ENCODE assay signal across 14 mouse cellular contexts in genomic region chr2:152150373-152150772, GRCm38 (mm10). TPM values are rescaled to one million over a fixed set of nuclear protein-coding genes. Genes with fewer than 3 reads are reported as not detected.
DNase-seq lines count a peak whose midpoint lies in the region; ATAC-seq and TF ChIP-seq lines count a peak whose summit lies in the region.
"Had no signal": no experiment of that assay in that cellular context is flagged by ENCODE, and none has a peak within 500 bp of the region (broad histone marks: within the 10 kb centered on the region; RNA-seq: fewer than 3 reads in every experiment).

No protein-coding gene starts in this region.

- no peak for TF ChIP-seq POLR2A in cerebellum, adult 2 months (IDR thresholded peaks at IDR 0.05; ENCODE audit: borderline replicate concordance, insufficient read depth, low read length)

- H3K27ac ChIP-seq in midbrain, embryonic 10.5 days (replicated peaks), result peak overlapping the region; percentile 38; the same call in 1 of the 2 replicates
- no peak overlapping the region for H3K27ac ChIP-seq in midbrain, embryonic 14.5 days (replicated peaks; ENCODE audit: low read depth, low read length)
- H3K27ac ChIP-seq in limb, embryonic 10.5 days, result peak overlapping the region; percentile 16; the same call in 1 of the 2 replicates
- no peak overlapping the region for H3K27ac ChIP-seq in cerebellum, adult 2 months (ENCODE audit: insufficient read depth, low read length)
- H3K27ac ChIP-seq: liver, embryonic 15.5 days had no signal

- no peak for TF ChIP-seq CTCF in cerebellum, adult 2 months (IDR thresholded peaks at IDR 0.05; ENCODE audit: borderline replicate concordance, insufficient read depth, low read depth, low read length)

- H3K4me3 ChIP-seq in midbrain, embryonic 10.5 days, result no peak overlapping the region
- no peak overlapping the region for H3K4me3 ChIP-seq in midbrain, embryonic 14.5 days (replicated peaks; ENCODE audit: low read depth, low read length)
- no peak overlapping the region for H3K4me3 ChIP-seq in limb, embryonic 10.5 days
- H3K4me3 ChIP-seq in cerebellum, adult 2 months (replicated peaks; ENCODE audit: insufficient read depth, low read depth, low read length), result no peak overlapping the region
- H3K4me3 ChIP-seq: liver, embryonic 15.5 days; myocyte had no signal

- H3K9ac ChIP-seq in midbrain, embryonic 14.5 days (replicated peaks; ENCODE audit: low read length), result no peak overlapping the region
- H3K9ac ChIP-seq: liver, embryonic 15.5 days had no signal

- H3K27me3 ChIP-seq in midbrain, embryonic 10.5 days (ENCODE audit: low read depth, poor library complexity, severe bottlenecking), result peaks cover 31% of the 10 kb centered on the region
- H3K27me3 ChIP-seq in midbrain, embryonic 14.5 days (ENCODE audit: control insufficient read depth, insufficient read depth, low read length), result no peaks in the 10 kb centered on the region
- H3K27me3 ChIP-seq in limb, embryonic 10.5 days (ENCODE audit: low read depth, poor library complexity, severe bottlenecking), result peaks cover 34% of the 10 kb centered on the region
- H3K27me3 ChIP-seq in cerebellum, adult 2 months (ENCODE audit: control insufficient read depth, insufficient read depth, low read length), result no peaks in the 10 kb centered on the region

- 67% methylated on average over 6 of the region's 6 CpGs for WGBS in midbrain, embryonic 10.5 days
- WGBS in midbrain, embryonic 14.5 days, result 65% methylated on average over 6 of the region's 6 CpGs
- 75% methylated on average over 6 of the region's 6 CpGs for WGBS in limb, embryonic 10.5 days
- 73% methylated on average over 6 of the region's 6 CpGs for WGBS in cerebellum, adult 2 months

- ATAC-seq in midbrain, embryonic 14.5 days (ENCODE audit: low FRiP score, low TSS enrichment), result no peak
- ATAC-seq: hindbrain, embryonic 16.5 days had no signal

- no peaks in the 10 kb centered on the region for H3K36me3 ChIP-seq in midbrain, embryonic 10.5 days
- H3K36me3 ChIP-seq in midbrain, embryonic 14.5 days (ENCODE audit: control insufficient read depth, insufficient read depth, low read length), result no peaks in the 10 kb centered on the region
- H3K36me3 ChIP-seq in limb, embryonic 10.5 days, result peaks cover 6% of the 10 kb centered on the region
- H3K36me3 ChIP-seq: G1E; liver, embryonic 15.5 days had no signal

- no peaks in the 10 kb centered on the region for H3K9me3 ChIP-seq in midbrain, embryonic 10.5 days (replicated peaks)
- no peaks in the 10 kb centered on the region for H3K9me3 ChIP-seq in midbrain, embryonic 14.5 days (ENCODE audit: control insufficient read depth, low read length)
- H3K9me3 ChIP-seq in limb, embryonic 10.5 days (replicated peaks), result no peaks in the 10 kb centered on the region
- H3K9me3 ChIP-seq: G1E; liver, embryonic 15.5 days had no signal

- H3K4me1 ChIP-seq in midbrain, embryonic 10.5 days, result peaks cover 18% of the 10 kb centered on the region
- H3K4me1 ChIP-seq in midbrain, embryonic 14.5 days (ENCODE audit: control insufficient read depth, insufficient read depth, low read length), result no peaks in the 10 kb centered on the region
- H3K4me1 ChIP-seq in limb, embryonic 10.5 days, result peaks cover 34% of the 10 kb centered on the region
- H3K4me1 ChIP-seq in cerebellum, adult 2 months (ENCODE audit: control insufficient read depth, insufficient read depth, low read length), result no peaks in the 10 kb centered on the region
- H3K4me1 ChIP-seq: liver, embryonic 15.5 days had no signal

- H3K4me2 ChIP-seq in midbrain, embryonic 14.5 days (ENCODE audit: low read length), result no peak overlapping the region
- H3K4me2 ChIP-seq: liver, embryonic 15.5 days had no signal

- peak; percentile 56 for DNase-seq in adrenal gland, adult 2 months
- DNase-seq in adrenal gland, adult 18-20 months (ENCODE audit: low spot score in 2 of 2), result no peak
- no peak for DNase-seq in midbrain, embryonic 10.5 days (ENCODE audit: low spot score)
- DNase-seq in midbrain, embryonic 14.5 days, result no peak
- peak; percentile 67 for DNase-seq in heart, postnatal 25 days (ENCODE audit: low spot score)
- DNase-seq in limb, embryonic 10.5 days (ENCODE audit: low spot score), result no peak
- DNase-seq in cerebellum, adult 2 months, result no peak
- DNase-seq in lung, postnatal 14 days, result no peak
- DNase-seq: spleen, adult 18-20 months; thymus, adult 18-20 months had no signal

- intact Hi-C loops in heart, postnatal 25 days (cut with DNase I), result loop anchor here (1.0 kb wide), 1 partner anchor 27 kb away; no protein-coding TSS in a partner anchor

RNA-seq across cellular contexts. Expression of gene Tcf15, which starts 7.0 kb away (rescaled TPM):
- total RNA-seq in adrenal gland, adult 2 months (2021), result 1 to 10 TPM; 2.8 to 5.7 TPM
- polyA plus RNA-seq in adrenal gland, adult 2 months (2012; rRNA removed), result 19.0 and 32.0 TPM in 2 replicates
- 1 to 10 TPM; 1.9 to 4.3 TPM for total RNA-seq in adrenal gland, adult 18-20 months (2021)
- 1.9 and 3.0 TPM in 2 replicates for polyA plus RNA-seq in midbrain, embryonic 10.5 days (2016; fragmentation: Nextera tagmentation; extraction: Ambion mirVana)
- polyA plus RNA-seq in midbrain, embryonic 14.5 days (2014; fragmentation: Nextera tagmentation; extraction: Ambion mirVana), result 0.76 and 0.96 TPM in 2 replicates
- 10 to 100 TPM; 24.3 to 34.0 TPM for total RNA-seq in heart, postnatal 25 days (2021)
- polyA plus RNA-seq in limb, embryonic 10.5 days (2016; fragmentation: Nextera tagmentation; extraction: Ambion mirVana), result 27.3 and 29.8 TPM in 2 replicates
- polyA plus RNA-seq in cerebellum, adult 2 months (2012; rRNA removed), result 2.6 TPM in 2 replicates
- total RNA-seq: G1E had no signal
- polyA plus RNA-seq: G1E, myocyte had no signal

RNA-seq across cellular contexts. Expression of gene Srxn1, which starts 45.1 kb away (rescaled TPM):
- 100 to 1,000 TPM; 188 to 772 TPM for total RNA-seq in adrenal gland, adult 2 months (2021)
- 315 and 608 TPM in 2 replicates for polyA plus RNA-seq in adrenal gland, adult 2 months (2012; rRNA removed)
- 100 to 1,000 TPM; 547 to 673 TPM for total RNA-seq in adrenal gland, adult 18-20 months (2021)
- 14.8 and 18.5 TPM in 2 replicates for polyA plus RNA-seq in midbrain, embryonic 10.5 days (2016; fragmentation: Nextera tagmentation; extraction: Ambion mirVana)
- 11.5 and 17.4 TPM in 2 replicates for polyA plus RNA-seq in midbrain, embryonic 14.5 days (2014; fragmentation: Nextera tagmentation; extraction: Ambion mirVana)
- total RNA-seq in heart, postnatal 25 days (2021), result 10 to 100 TPM; 14.8 to 15.2 TPM
- 8.0 and 9.6 TPM in 2 replicates for polyA plus RNA-seq in limb, embryonic 10.5 days (2016; fragmentation: Nextera tagmentation; extraction: Ambion mirVana)
- polyA plus RNA-seq in cerebellum, adult 2 months (2012; rRNA removed), result 138 TPM in 2 replicates

Comparison
In these comparisons a context has a peak if more than half of its experiments do, and no peak if none do; other contexts are left out.
1. DNase-seq: peak in adrenal gland, adult 2 months (single experiment) and heart, postnatal 25 days (single experiment); none in adrenal gland, adult 18-20 months (0 of 2), midbrain, embryonic 10.5 days (single experiment), midbrain, embryonic 14.5 days (single experiment), limb, embryonic 10.5 days (single experiment), cerebellum, adult 2 months (0 of 2) and lung, postnatal 14 days (single experiment).
2. H3K27ac ChIP-seq: peak in midbrain, embryonic 10.5 days (single experiment) and limb, embryonic 10.5 days (single experiment); none in midbrain, embryonic 14.5 days (single experiment) and cerebellum, adult 2 months (single experiment).